Mouse (Mus musculus): ENCODE results near the gene 4930568D16Rik.

The 4930568D16Rik gene

GRCm38 (mm10) chr2:35345984-35346383 is 21.5 kb downstream of the 4930568D16Rik start:
- in situ Hi-C loops (cut with MboI, MseI) = no loop called here

- in situ Hi-C loops (cut with MboI, MseI) = no loop called here
Observed at GRCm38 (mm10) chr2:35342605-35343004, 24.9 kb downstream of the 4930568D16Rik start.

- in situ Hi-C loops (cut with MboI, MseI) = no loop called here
Observed at GRCm38 (mm10) chr2:35338707-35339106, 28.8 kb downstream of the 4930568D16Rik start.

- in situ Hi-C loops (cut with MboI, MseI) = no loop called here
Observed at GRCm38 (mm10) chr2:35338036-35338435, 29.5 kb downstream of the 4930568D16Rik start.

GRCm38 (mm10) chr2:35337419-35337818 is 30.1 kb downstream of the 4930568D16Rik start:
- in situ Hi-C loops (cut with MboI, MseI) = no loop called here

- in situ Hi-C loops (cut with MboI, MseI) = no loop called here
Observed at GRCm38 (mm10) chr2:35336388-35337280, 30.9 kb downstream of the 4930568D16Rik start, which contains the start of gene Stom. Gene Stom, minus strand, starts transcription at chr2:35336976.

GRCm38 (mm10) chr2:35335620-35336019 is 31.9 kb downstream of the 4930568D16Rik start:
- in situ Hi-C loops (cut with MboI, MseI) = no loop called here

- in situ Hi-C loops (cut with MboI, MseI) = no loop called here
Observed at GRCm38 (mm10) chr2:35333670-35334069, 33.9 kb downstream of the 4930568D16Rik start.

DNA sequence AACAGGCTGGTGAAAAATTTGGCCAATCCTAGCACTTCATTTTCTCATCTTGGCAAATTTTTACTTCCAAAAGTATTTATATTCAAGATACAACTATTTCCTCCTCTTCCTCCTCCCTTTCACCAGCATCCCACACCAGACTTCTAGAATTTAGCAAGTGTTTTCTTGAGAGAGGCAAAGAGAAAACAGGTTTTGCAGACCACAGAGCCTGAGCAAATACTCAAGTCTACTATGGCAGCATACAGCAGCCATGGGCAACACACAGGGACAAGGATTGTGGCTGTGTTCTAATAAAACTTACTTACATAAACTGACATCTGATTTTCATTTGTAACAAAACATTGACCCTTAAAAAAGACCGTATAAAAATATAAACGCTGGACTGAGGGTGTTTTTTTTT is 36.3 kb downstream of the 4930568D16Rik start:
- in situ Hi-C loops (cut with MboI, MseI) = no loop called here

GRCm38 (mm10) chr2:35329061-35329460 is 38.5 kb downstream of the 4930568D16Rik start:
- in situ Hi-C loops (cut with MboI, MseI) = no loop called here

- in situ Hi-C loops (cut with MboI, MseI) = no loop called here
Observed at GRCm38 (mm10) chr2:35328064-35328792, 39.3 kb downstream of the 4930568D16Rik start.

DNA sequence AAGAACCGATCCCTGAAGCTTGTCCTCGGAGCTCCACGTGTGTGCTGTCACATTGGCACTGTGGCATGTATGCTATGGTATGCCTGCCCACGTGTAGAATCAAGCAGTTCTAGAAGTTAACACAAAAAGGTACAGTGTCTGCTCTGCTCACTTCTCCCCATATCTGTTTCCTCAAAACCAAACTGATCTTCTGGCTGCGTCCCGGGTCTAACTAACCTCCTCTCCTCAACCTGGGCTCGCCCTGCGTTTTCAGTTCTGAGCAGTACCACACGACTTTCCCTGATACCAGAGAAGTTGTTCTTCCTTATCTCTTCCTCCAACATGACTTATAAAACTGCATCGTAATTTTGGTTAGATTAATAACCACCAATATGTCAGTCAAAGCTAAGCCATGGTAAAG is 39.9 kb downstream of the 4930568D16Rik start:
- in situ Hi-C loops (cut with MboI, MseI) = no loop called here

GRCm38 (mm10) chr2:35326931-35327330 is 40.6 kb downstream of the 4930568D16Rik start:
- in situ Hi-C loops (cut with MboI, MseI) = no loop called here

DNA sequence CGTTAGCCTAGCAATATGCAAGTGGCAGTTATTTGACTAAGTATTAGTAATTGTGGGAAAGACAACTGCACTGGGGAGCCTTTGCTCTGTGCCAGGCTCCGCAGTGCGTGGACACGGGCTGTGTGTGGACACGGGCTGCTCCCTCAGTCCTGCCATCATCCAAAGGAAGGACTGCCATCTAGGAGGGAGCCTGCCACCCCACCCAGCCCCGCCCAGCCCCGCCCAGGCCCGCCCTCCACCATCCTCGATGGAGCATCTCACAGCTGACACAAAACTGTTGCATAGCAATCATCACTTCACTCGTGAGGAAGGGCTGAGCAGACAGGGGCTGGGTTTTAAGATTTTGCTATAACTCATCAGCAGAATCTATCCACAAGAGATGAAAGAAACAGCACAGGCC is 41.6 kb downstream of the 4930568D16Rik start:
- in situ Hi-C loops (cut with MboI, MseI) = no loop called here

GRCm38 (mm10) chr2:35322404-35323164 is 44.9 kb downstream of the 4930568D16Rik start:
- in situ Hi-C loops (cut with MboI, MseI) = no loop called here

DNA sequence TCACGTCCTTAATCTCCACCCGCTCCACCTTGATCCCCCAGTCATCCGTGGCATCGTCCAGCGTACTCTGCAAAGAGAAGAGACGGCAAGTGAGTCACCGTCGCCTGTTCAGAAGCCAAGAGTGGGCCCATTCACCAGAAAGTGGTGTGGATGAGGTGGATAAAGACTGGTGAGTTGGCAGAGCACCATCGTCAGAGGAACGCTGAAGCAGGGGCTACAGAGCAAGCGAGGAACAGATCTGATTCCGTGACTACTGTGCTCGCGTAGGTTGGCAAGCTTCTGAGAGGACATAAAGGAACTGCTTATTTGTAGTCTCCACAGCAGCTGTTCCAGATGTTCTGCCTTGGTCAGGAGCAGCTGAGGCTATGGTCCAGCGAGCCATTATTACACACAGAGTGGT is 47.1 kb downstream of the 4930568D16Rik start:
- in situ Hi-C loops (cut with MboI, MseI) = no loop called here

DNA sequence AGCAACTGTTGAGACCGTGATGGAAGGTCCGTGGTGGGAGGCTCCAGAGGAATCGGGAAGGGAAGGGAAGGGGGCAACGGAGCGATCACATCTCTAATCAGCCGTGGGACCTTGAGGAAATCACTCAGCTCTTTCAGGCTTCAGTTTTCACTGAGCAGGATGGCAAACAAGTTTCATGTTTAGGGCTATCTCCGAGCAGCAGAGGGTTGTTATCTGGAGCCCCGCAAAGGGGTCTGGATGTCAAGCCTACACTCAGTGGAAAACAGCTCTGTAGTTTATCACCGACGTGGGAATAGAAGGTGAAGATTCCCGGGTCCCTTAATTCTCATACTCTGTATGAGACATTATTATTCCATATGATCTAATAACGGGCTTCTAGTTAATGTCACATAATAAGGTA is 49.1 kb downstream of the 4930568D16Rik start:
- in situ Hi-C loops (cut with MboI, MseI) = no loop called here

DNA sequence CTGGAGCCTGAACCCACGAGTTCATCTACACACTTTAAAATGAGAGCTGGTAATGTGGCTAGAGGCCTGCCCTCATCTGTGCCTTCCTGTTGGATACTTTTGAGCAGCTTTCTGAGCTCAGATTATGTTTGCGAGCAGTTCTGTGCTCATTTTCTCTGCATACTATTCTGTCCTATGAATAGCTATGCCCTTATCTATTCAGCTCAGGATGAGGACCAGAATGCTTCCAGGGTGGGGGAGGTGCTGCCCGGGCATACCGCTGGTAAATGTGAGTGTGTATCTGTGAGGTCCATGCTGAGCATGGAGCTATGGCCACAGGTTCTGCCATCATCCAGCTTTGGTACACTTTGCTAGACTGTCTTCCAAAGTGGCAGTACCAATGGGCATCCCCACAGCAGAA is 49.9 kb downstream of the 4930568D16Rik start:
- in situ Hi-C loops (cut with MboI, MseI) = no loop called here

DNA sequence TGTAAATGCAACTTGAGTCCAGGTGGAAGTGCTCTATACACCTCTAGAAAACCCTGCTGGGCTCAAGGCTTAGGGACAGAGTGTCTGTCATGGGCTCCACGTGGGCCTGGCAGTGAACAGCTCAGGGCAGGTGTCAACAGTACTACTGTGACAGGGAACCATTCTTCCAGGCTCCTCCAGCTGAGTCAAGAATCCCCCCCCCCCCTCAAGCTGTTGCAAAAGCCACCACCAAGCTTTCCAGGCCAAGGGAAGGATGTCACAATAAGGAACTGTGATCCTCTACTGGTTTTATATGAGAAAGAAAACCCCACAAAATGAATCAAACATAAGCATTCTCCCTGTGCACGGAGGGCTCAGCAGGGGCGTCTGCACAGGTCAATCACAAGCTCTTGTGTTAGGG is 53.2 kb downstream of the 4930568D16Rik start:
- in situ Hi-C loops (cut with MboI, MseI) = no loop called here

DNA sequence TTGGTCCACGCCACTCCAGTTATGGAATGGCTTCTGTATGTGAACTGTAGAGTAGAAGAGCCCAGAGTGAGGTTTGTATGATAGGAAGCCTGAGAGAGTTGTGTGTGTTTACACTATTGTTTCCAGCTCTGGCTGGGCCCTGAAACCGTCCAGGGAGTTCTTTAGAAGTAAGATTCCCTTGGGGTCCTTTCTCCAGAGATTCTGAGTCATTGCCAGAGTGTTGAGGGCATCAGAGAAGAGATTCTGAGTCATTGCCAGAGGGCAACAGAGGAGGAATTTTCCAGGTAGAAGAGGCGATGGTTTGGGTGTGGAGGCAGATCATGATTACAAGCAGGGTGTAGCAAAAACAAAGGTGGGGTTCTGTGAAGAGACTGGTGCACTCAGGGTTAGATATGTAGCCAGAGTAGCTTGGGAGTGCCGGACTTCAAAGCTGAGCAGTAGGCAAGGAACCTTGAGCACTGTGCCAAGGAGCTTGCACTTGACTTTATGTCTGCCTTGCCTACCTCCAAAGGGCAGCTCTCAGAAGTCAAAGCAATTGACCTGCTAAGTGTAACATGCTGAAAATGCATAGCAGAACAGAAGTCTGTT is 57.5 kb downstream of the 4930568D16Rik start:
- in situ Hi-C loops (cut with MboI, MseI) = no loop called here

DNA sequence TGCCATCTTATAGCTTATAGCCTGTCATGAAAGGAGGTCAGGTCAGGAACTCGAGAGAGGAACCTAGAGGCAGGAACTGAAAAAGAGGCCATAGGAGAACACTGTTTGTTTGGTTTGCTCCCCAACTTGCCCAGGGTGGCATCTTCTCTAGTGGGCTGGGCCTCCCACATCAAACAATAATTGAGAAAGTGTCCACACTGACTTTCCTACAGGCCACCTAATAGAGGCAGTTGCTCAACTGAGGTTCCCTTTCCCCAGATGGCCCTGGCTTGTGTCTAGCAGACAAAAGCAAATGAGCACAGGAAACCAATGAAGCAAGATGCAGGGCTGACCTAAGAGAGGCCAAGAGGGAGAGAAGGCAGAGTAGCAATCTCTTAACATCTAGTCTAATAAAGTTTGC is 59.4 kb downstream of the 4930568D16Rik start:
- in situ Hi-C loops (cut with MboI, MseI) = no loop called here
